Mouse (Mus musculus) heart, embryonic 13.5 days (tissue): Measurements from ENCODE around the gene Mettl27. TPM values are rescaled to one million over a fixed set of nuclear protein-coding genes. Genes with fewer than 3 reads are reported as not detected.
A peak's percentile ranks its signal among the peaks of the same experiment; 100 is the strongest.
"Not testable (repeated sequence)": the region's sequence is repeated elsewhere in the genome, so short reads cannot be mapped to it uniquely, and the experiment has no call there.

ENCODE experiments used
- ATAC-seq: fragments of 200-750 bp; cut with Nextera tagmentation; 2 replicates; pipeline ENCODE4 v1.8.0; 2017; ENCODE audit warnings: moderate TSS enrichment; ENCODE audit not compliant: insufficient number of reproducible peaks, low FRiP score, low TSS enrichment; ENCODE audit errors: extremely low read depth
- H3K27ac ChIP-seq: fragments of 300-500 bp; sonication (generic); replicated peaks from 2 replicates; pipeline ENCODE4 v1.5.1; 2015; ENCODE audit warnings: moderate library complexity, mild to moderate bottlenecking, inconsistent platforms
- H3K27me3 ChIP-seq: fragments of 300-500 bp; sonication (generic); replicated peaks from 2 replicates; pipeline ENCODE4 v1.6.1; 2015; ENCODE audit warnings: mild to moderate bottlenecking, inconsistent platforms
- H3K36me3 ChIP-seq: fragments of 300-500 bp; sonication (generic); 2 replicates; pipeline ENCODE4 v1.6.1; 2015; ENCODE audit warnings: mild to moderate bottlenecking, inconsistent platforms
- H3K4me1 ChIP-seq: fragments of 300-500 bp; sonication (generic); 2 replicates; pipeline ENCODE4 v1.6.1; 2015; ENCODE audit warnings: inconsistent platforms
- H3K4me2 ChIP-seq: fragments of 300-500 bp; sonication (generic); 2 replicates; pipeline ENCODE4 v1.6.1; 2015; ENCODE audit warnings: inconsistent platforms, mild to moderate bottlenecking, moderate library complexity
- H3K4me3 ChIP-seq: fragments of 300-500 bp; sonication (generic); 2 replicates; pipeline ENCODE4 v1.5.1; 2015; ENCODE audit warnings: moderate library complexity, mild to moderate bottlenecking, inconsistent platforms
- H3K9ac ChIP-seq: fragments of 300-500 bp; sonication (generic); 2 replicates; pipeline ENCODE4 v1.6.1; 2015; ENCODE audit warnings: inconsistent platforms, mild to moderate bottlenecking, moderate library complexity
- H3K9me3 ChIP-seq: fragments of 300-500 bp; sonication (generic); 2 replicates; pipeline ENCODE4 v1.6.1; 2016; ENCODE audit warnings: inconsistent platforms
- WGBS: fragments of 180-500 bp; shearing (Covaris S2); methylation state at CpG from one replicate; pipeline ENCODE4 v1.1.7; 2015; ENCODE audit warnings: mixed read lengths; 5-methylcytosine and 5-hydroxymethylcytosine counted together
- polyA plus RNA-seq: library from polyadenylated mRNA; unstranded; fragments of >200 nt; fragmentation: Nextera tagmentation; extraction: Ambion mirVana; gene quantifications from 2 replicates; pipeline ENCODE4 v1.2.1, GENCODE M21; 2015

The Mettl27 gene
- polyA plus RNA-seq, 1 experiment from 2014 or later = 9.3 TPM

DNA sequence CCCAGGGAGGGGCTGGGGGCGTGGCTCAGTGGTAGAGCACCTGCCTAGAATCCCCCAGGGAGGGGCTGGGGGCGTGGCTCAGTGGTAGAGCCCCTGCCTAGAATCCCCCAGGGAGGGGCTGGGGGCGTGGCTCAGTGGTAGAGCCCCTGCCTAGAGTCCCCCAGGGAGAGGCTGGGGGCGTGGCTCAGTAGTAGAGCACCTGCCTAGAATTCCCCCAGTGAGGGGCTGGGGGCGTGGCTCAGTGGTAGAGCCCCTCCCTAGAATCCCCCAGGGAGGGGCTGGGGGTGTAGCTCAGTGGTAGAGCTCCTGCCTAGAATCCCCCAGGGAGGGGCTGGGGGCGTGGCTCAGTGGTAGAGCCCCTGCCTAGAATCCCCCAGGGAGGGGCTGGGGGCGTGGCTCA lies 7.4 kb downstream of the Mettl27 start:
- not testable (repeated sequence) for H3K4me1 ChIP-seq, H3K4me3 ChIP-seq, ATAC-seq, H3K27ac ChIP-seq, H3K27me3 ChIP-seq, H3K36me3 ChIP-seq, H3K9me3 ChIP-seq, H3K4me2 ChIP-seq, H3K9ac ChIP-seq
- 79% methylated on average over 3 of the region's 7 CpGs for WGBS

DNA sequence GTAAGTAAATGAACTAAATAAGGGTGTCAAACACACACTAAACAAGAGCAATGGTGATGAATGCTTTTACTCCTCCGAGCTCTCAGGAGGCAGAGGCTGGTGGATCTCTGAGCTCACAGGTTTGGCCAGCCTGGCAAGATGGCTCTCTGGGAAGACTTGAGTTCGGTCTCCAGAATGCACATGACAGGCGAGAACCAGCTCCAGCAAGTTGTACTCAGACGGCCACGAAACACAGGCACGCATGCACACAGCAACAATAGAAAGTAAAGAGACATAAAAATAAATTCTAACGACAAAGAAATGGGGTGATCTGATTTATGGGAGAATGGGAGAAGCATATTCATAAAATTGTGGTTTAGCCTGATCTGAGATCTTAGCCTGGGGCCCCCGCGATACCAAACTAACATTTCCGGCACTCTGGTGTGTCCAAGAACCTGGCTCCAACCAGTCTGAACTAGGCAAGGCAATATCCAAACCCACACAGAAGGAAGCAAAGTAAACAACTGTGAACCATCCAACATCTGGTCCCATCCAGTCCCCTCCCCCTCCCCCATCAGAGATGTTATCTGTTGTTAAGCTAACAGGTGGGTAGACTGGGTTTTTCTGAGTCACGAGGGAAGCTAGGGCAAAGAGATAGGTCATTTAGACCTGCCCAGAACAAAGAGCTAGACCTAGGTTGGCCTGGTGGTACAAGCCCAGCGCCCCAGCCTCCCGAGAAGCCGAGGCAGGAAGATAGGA lies 9.5 kb downstream of the Mettl27 start:
- H3K4me1 ChIP-seq = peaks cover 16% of the 10 kb centered on the region
- no peak overlapping the region for H3K4me2 ChIP-seq
- H3K9ac ChIP-seq = no peak overlapping the region
- WGBS = 77% methylated on average over 14 of the region's 14 CpGs
- H3K27me3 ChIP-seq = peaks cover 21% of the 10 kb centered on the region
- H3K9me3 ChIP-seq = no peaks in the 10 kb centered on the region
- H3K4me3 ChIP-seq = no peak overlapping the region
- H3K36me3 ChIP-seq = no peaks in the 10 kb centered on the region
- H3K27ac ChIP-seq = no peak overlapping the region
- ATAC-seq = no peak

DNA sequence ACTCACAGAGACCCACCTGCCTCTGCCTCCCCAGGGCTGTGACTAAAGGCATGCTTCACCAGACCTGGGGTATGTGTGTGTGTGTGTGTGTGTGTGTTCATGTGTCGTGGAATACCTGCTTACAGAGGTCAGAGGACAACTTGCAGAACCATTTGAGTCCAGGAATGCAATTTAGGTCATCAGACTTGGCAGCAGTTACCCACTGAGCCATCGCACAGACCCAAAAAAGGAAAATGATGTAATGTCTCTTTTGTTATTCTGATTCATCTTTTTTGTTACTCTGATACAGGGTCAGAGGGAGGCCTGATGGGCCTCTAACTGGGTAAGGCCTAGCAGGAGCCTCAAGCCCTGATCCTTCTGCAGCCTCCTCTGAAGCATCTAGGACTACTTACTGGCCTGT lies 10.6 kb downstream of the Mettl27 start:
- Histone ChIP-seq H3K36me3 (no peaks in the 10 kb centered on the region), H3K27me3 (peaks cover 32% of the 10 kb centered on the region), H3K27ac (no peak overlapping the region), H3K9ac (no peak overlapping the region), H3K4me1 (peaks cover 27% of the 10 kb centered on the region), H3K4me2 (no peak overlapping the region), H3K9me3 (no peaks in the 10 kb centered on the region), H3K4me3 (no peak overlapping the region)
- ATAC-seq = no peak
- WGBS = 66% methylated on average over 2 of the region's 2 CpGs

DNA sequence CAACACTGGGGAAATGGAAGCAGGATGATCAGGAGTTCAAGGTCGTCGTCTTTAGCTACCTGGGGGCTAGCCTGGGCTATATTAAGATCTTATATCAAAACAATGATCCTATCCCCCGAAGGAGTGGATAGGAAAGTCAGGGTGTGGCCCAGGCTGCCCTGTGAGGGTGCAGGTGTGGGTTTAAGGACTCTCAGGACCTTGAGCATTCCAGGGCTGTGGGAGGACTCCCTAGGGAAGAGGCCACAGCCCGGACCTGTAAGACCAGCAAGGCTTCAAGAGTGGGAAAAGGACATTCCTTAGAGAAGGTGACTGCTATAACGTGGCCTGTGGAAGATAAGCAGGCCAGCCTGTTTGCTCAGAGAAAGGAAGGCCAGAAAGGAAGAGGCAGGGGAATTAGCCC lies 12.0 kb downstream of the Mettl27 start:
- 48% methylated on average over 5 of the region's 5 CpGs for WGBS
- no peak overlapping the region for H3K9ac ChIP-seq
- H3K36me3 ChIP-seq = no peaks in the 10 kb centered on the region
- ATAC-seq = no peak
- H3K9me3 ChIP-seq = no peaks in the 10 kb centered on the region
- no peak overlapping the region for H3K27ac ChIP-seq
- peaks cover 32% of the 10 kb centered on the region for H3K4me1 ChIP-seq
- no peak overlapping the region for H3K4me3 ChIP-seq
- H3K4me2 ChIP-seq = no peak overlapping the region
- peaks cover 38% of the 10 kb centered on the region for H3K27me3 ChIP-seq

DNA sequence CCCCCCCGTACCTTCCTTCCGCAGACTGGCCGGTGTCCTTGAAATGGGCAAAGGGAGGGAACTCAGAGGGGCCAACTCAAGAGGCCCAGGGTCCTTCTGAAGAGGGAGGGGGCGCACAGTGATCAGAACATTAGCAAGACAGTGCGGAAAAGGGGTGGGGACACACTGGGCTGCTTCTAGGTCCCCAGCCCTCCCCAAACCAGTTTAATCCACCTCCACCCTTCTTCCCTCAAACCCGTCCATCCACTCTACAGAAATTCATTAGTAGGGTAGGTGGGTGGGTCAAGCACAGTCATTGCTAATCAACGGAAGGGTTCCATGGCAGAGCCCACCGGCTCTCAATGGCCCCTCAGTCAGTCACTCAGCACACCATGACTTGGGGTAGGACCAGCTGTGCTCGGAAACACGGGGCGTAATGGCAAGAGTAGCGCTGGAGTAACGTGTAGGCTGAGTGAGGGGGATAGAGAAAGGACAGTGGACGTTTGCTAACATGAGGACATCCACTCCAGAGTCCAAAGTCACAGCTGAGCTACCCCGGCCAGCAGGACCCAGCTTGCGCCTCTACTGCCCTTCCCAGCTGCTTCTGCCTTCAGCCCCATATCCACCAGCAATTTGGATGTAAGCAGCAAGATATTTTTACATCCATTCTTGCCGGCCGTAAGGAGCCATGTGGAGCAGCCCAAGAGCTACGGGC lies 13.2 kb downstream of the Mettl27 start:
- Histone ChIP-seq H3K4me3 (peak overlapping the region; percentile 33), H3K4me2 (peak overlapping the region; percentile 49), H3K9me3 (no peaks in the 10 kb centered on the region), H3K27me3 (peaks cover 38% of the 10 kb centered on the region), H3K27ac (no peak overlapping the region), H3K36me3 (no peaks in the 10 kb centered on the region), H3K9ac (peak overlapping the region; percentile 42; the same call in 1 of the 2 replicates), H3K4me1 (peaks cover 32% of the 10 kb centered on the region)
- 45% methylated on average over 19 of the region's 19 CpGs for WGBS
- no peak for ATAC-seq

DNA sequence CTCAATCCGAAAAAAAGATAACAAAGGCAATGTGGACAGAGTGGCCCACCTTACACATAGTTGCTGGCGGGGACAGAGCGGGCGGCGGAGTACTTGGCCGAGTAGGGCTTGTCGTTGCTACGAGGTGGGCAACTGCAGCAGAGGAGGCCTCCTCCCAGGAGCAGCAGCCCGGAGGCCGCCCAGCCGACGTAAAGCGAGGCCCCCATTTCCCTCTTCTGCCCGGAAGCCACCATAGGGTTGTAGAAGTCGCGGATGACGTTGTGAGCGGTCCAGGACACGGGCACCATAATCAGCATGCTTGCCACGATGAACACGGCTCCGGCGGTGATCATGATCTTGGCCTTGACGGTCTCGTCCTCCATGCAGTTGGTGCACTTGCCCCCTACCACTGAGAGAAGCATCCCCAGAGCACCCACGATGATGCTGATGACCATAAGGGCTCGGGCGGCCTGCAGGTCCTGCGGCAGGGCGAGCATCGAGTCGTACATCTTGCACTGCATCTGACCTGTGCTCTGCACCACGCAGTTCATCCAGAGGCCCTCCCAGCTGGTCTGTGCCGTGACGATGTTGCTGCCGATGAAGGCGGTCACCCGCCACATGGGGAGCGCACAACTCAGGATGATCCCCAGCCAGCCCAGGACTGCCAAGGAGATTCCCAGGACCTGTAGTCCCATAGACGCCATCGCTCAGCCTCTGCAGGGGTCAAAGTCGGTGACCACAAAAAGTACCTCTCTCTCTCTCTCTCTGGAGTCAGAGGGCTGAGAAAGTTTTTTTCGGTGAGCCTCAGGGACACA lies 14.1 kb downstream of the Mettl27 start:
- Histone ChIP-seq H3K4me2 (peak overlapping the region; percentile 49), H3K4me1 (peaks cover 40% of the 10 kb centered on the region), H3K9ac (peak overlapping the region; percentile 42), H3K27me3 (peaks cover 38% of the 10 kb centered on the region), H3K36me3 (no peaks in the 10 kb centered on the region), H3K27ac (no peak overlapping the region), H3K9me3 (no peaks in the 10 kb centered on the region), H3K4me3 (peak overlapping the region; percentile 33)
- no peak for ATAC-seq
- WGBS = 25% methylated on average over 43 of the region's 43 CpGs

DNA sequence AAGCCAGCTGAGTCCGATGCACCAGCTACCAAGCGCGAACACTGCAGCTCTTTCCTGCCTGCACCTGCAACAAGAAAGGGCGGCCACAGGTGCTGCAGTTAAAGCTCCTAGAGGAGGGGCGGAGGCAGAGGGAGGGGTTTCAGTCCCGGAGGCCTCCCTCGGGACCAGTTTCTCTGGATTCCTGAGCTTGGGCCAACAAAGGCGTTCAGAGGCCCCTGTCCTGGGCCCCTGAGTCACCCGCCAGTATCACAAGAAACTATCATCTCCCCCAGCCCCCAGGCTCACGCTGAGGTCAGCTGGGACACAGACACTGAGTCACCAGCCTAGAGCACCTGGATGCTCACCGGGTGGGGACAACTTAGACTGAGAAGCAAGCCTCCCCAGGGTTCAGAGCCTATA lies 14.7 kb downstream of the Mettl27 start, which contains the start of gene Cldn4:
Gene Cldn4, minus strand, starts transcription at position 78 of the 399 bp plus-strand sequence.
- peak within 1 kb of the TSS; percentile 49 for H3K4me2 ChIP-seq
- peak within 1 kb of the TSS; percentile 42 for H3K9ac ChIP-seq
- no peak within 1 kb of the TSS for H3K27ac ChIP-seq
- peaks cover 46% of the 10 kb centered on the region for H3K4me1 ChIP-seq
- no peak for ATAC-seq
- H3K36me3 ChIP-seq = no peaks in the 10 kb centered on the region
- WGBS = 13% methylated on average over 11 of the region's 11 CpGs
- H3K27me3 ChIP-seq = peaks cover 38% of the 10 kb centered on the region
- H3K4me3 ChIP-seq = peak within 1 kb of the TSS; percentile 33
- no peaks in the 10 kb centered on the region for H3K9me3 ChIP-seq

DNA sequence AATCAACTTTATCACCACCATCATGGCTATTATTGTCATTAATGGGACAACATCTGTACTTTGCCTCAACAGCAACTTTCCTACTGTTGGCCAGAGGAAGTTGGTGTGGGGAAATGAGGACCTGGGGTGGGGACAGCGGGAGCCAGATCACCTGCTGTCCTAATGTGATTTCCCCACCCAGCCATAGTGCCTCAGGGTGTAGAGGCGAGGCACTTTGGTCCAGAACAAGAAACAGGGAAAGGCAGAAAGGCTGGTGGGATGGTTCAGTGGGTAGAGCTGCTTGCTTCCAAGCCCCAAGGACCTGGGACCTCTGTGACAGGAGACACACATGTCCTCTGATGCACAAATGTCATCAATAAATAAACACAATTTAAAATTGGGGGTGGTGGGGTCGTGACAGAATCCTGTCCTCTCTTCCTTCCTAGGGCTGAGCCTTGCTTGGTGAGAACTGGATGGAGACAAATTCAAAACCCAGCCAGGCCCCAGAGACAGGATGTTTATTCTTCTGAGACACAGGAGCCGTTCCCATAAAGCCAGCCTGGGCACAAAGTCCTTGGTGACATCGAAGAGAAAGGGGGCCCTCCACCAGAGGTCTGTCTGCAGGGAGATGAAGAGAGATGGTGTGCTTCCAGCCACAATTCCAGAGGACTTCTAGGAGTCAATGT lies 15.4 kb downstream of the Mettl27 start:
- peaks cover 51% of the 10 kb centered on the region for H3K4me1 ChIP-seq
- H3K9me3 ChIP-seq = no peaks in the 10 kb centered on the region
- no peak for ATAC-seq
- no peaks in the 10 kb centered on the region for H3K36me3 ChIP-seq
- H3K4me2 ChIP-seq = no peak overlapping the region
- no peak overlapping the region for H3K4me3 ChIP-seq
- 57% methylated on average over 5 of the region's 5 CpGs for WGBS
- H3K27ac ChIP-seq = no peak overlapping the region
- H3K9ac ChIP-seq = no peak overlapping the region
- peaks cover 38% of the 10 kb centered on the region for H3K27me3 ChIP-seq

DNA sequence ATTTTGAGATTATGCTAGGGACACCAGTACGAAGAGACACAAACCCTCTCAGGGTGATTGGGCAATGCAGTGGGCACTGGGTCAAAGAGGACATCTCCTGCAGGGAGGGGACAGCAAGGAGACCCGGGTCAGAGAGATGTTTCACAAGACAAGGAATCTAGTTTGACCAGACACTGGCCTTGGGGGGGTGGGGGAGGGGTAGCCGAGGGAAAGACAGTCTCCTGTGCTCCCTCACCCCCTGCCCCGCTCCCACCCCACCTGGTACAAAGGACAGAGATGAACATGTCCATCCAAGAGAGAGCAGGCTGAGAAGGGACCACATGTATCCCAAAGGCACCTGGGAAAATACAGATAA lies 15.9 kb downstream of the Mettl27 start:
- Histone ChIP-seq H3K27me3 (peaks cover 38% of the 10 kb centered on the region), H3K9ac (no peak overlapping the region), H3K4me1 (peaks cover 49% of the 10 kb centered on the region), H3K4me2 (no peak overlapping the region), H3K27ac (no peak overlapping the region), H3K9me3 (no peaks in the 10 kb centered on the region), H3K36me3 (no peaks in the 10 kb centered on the region), H3K4me3 (no peak overlapping the region)
- WGBS = 47% methylated on average over 4 of the region's 4 CpGs
- no peak for ATAC-seq

DNA sequence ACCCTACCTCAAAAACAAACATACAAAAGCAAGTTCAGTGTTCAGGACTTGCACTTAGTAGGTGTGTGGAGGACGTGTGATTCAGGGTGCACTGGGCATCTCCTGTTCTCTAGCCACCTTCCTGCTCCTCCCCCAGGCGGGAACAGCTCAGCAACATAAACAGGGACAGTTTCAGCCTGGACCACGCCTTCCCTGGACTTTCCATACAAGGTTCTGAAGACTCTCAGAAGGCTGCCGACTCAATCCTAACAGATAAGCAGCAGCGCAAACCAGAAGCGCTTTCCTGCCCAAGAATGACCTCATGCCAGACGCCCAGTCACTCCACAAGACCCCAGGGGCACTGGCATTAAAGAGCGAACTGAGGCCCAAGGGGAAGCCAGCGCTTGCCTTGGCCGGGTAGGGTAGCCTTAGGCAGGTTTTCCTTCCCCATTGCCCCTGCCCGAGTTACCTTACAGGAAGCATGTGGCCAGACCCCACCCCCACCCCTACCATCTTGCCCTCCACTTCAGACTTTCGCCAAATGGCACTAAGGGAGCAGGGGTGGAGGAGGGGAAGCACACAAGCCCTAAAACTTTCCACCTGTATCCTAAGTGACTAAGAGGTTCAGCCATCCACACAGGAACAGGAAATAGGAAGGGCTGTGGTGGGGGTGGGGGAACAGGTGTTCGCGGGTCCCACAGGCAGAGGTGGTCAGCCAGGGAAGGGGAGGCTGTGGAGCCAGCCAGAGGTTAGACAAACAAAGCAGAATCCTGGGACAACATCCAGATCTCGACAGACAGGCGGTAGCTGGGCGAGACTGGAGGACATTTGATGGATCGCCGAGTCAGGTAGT lies 19.1 kb downstream of the Mettl27 start:
- peak overlapping the region; percentile 20; the same call in 1 of the 2 replicates for H3K4me3 ChIP-seq
- peak overlapping the region; percentile 51 for H3K4me2 ChIP-seq
- WGBS = 8% methylated on average over 19 of the region's 19 CpGs
- 0 out of 2 replicates have a peak, but pooled peaks have one; percentile 34 for ATAC-seq
- H3K9me3 ChIP-seq = no peaks in the 10 kb centered on the region
- H3K27me3 ChIP-seq = peaks cover 21% of the 10 kb centered on the region
- H3K27ac ChIP-seq = peak overlapping the region; percentile 71
- peak overlapping the region; percentile 16; the same call in 1 of the 2 replicates for H3K9ac ChIP-seq
- H3K4me1 ChIP-seq = peaks cover 48% of the 10 kb centered on the region
- H3K36me3 ChIP-seq = no peaks in the 10 kb centered on the region
